Mouse (Mus musculus) G1E (cell line): Measurements from ENCODE around the gene Mdk. TPM values are rescaled to one million over a fixed set of nuclear protein-coding genes. Genes with fewer than 3 reads are reported as not detected.

Experiments used
- ATAC-seq: 2 replicates; pipeline ENCODE4 v1.8.0; 2016; ENCODE audit warnings: mild to moderate bottlenecking; ENCODE audit not compliant: insufficient number of reproducible peaks, poor library complexity, low FRiP score, severe bottlenecking; ENCODE audit errors: extremely low read depth
- DNase-seq: peaks from one replicate; pipeline ENCODE4 v3.0.0; 2012; ENCODE audit warnings: low spot score
- H3K27me3 ChIP-seq: 2 replicates; pipeline ENCODE4 v1.6.1; 2012; ENCODE audit warnings: mild to moderate bottlenecking, low read length, inconsistent platforms; ENCODE audit not compliant: insufficient read depth
- H3K36me3 ChIP-seq: replicated peaks from 2 replicates; pipeline ENCODE3; 2012; ENCODE audit warnings: mild to moderate bottlenecking, inconsistent platforms
- H3K4me1 ChIP-seq: 2 replicates; pipeline ENCODE4 v1.6.1; 2012; ENCODE audit warnings: low read depth, low read length, inconsistent platforms, mixed read lengths; ENCODE audit not compliant: insufficient read depth
- H3K4me3 ChIP-seq: 2 replicates; pipeline ENCODE4 v1.5.1; 2012; ENCODE audit warnings: low read depth, mild to moderate bottlenecking, inconsistent platforms, low read length, moderate library complexity, mixed read lengths
- H3K9me3 ChIP-seq: replicated peaks from 2 replicates; pipeline ENCODE4 v1.6.1; 2012; ENCODE audit warnings: inconsistent platforms
- CTCF ChIP-seq: IDR thresholded peaks from 2 replicates; pipeline ENCODE4 v1.5.1; 2012; ENCODE audit warnings: low read depth, low read length, inconsistent platforms, mixed read lengths
- GATA1 ChIP-seq: IDR thresholded peaks from 2 replicates; pipeline ENCODE4 v1.6.1; 2012; ENCODE audit warnings: borderline replicate concordance, low read length, inconsistent platforms, mixed read lengths
- GATA2 ChIP-seq: IDR thresholded peaks from 2 replicates; pipeline ENCODE4 v1.6.1; 2012; ENCODE audit warnings: low read depth, low read length, inconsistent platforms, borderline replicate concordance
- POLR2AphosphoS5 ChIP-seq: IDR thresholded peaks from 2 replicates; pipeline ENCODE4 v1.6.1; 2012; ENCODE audit warnings: low read depth, low read length, inconsistent platforms; ENCODE audit not compliant: insufficient replicate concordance
- TAL1 ChIP-seq: conservative IDR thresholded peaks from 2 replicates; pipeline ENCODE4 v1.6.1; 2012; ENCODE audit warnings: low read depth, low read length, inconsistent platforms, mixed read lengths
- polyA plus RNA-seq: library from polyadenylated mRNA; stranded (reverse); fragments of >175 nt; gene quantifications from 2 replicates; pipeline ENCODE4 v1.2.3, GENCODE M21; 2012
- total RNA-seq, 2 experiments: library from RNA; stranded (forward) in 1 of 2; stranded (reverse) in 1 of 2; fragments of 200-1000 nt in 1 of 2; fragments of >200 nt in 1 of 2; fragmentation: Nextera tagmentation in 1 of 2; gene quantifications; 2 replicates each; pipeline ENCODE4 v1.2.3; 2014 to 2017

The Mdk gene
- total and polyA plus RNA-seq, 3 experiments: 0.76 to 5.5 (median 4.9) TPM

GRCm38 (mm10) chr2:91946836-91947235, 14.7 kb upstream of the Mdk start:
- peaks cover 89% of the 10 kb centered on the region for H3K4me1 ChIP-seq
- no peak for DNase-seq
- peak overlapping the region; percentile 77 for H3K4me3 ChIP-seq
- peaks cover 82% of the 10 kb centered on the region for H3K36me3 ChIP-seq
- ATAC-seq: no peak
- TF ChIP-seq POLR2AphosphoS5 (no peak), TAL1 (no peak)
- no peaks in the 10 kb centered on the region for H3K9me3 ChIP-seq
- no peaks in the 10 kb centered on the region for H3K27me3 ChIP-seq

DNA sequence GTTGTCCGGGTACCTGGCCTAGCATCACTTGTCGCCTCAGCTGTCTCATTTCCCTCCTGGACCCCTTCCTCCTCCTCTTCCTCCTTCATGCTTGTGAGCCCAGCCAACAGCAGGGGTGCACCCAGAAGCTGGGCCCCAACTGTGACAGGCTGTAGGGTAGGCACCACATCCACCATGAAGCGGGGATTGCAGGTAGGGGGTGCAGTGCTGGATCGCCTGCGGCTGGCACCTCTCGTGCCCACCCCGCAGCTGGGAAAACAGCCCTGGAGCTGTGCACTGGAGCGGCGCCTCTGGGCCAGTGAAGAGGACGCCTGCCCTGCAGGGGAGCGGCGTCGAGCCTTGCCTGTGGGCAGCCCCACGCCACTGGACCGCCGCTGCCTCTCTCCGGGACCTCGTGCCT, 13.4 kb upstream of the Mdk start, which contains the start of gene Gm9821:
Gene Gm9821 (plus strand): TSS at position 221 of the 400 bp plus-strand sequence.
- Histone ChIP-seq H3K9me3 (no peaks in the 10 kb centered on the region), H3K4me1 (peaks cover 78% of the 10 kb centered on the region), H3K4me3 (peak within 1 kb of the TSS; percentile 77; the same call in 1 of the 2 replicates), H3K27me3 (no peaks in the 10 kb centered on the region), H3K36me3 (peaks cover 92% of the 10 kb centered on the region)
- ATAC-seq: no peak
- no peak for TF ChIP-seq CTCF
- no peak for TF ChIP-seq GATA1
- no peak for TF ChIP-seq TAL1
- no peak for TF ChIP-seq POLR2AphosphoS5
- TF ChIP-seq GATA2: no peak
- no peak for DNase-seq

DNA sequence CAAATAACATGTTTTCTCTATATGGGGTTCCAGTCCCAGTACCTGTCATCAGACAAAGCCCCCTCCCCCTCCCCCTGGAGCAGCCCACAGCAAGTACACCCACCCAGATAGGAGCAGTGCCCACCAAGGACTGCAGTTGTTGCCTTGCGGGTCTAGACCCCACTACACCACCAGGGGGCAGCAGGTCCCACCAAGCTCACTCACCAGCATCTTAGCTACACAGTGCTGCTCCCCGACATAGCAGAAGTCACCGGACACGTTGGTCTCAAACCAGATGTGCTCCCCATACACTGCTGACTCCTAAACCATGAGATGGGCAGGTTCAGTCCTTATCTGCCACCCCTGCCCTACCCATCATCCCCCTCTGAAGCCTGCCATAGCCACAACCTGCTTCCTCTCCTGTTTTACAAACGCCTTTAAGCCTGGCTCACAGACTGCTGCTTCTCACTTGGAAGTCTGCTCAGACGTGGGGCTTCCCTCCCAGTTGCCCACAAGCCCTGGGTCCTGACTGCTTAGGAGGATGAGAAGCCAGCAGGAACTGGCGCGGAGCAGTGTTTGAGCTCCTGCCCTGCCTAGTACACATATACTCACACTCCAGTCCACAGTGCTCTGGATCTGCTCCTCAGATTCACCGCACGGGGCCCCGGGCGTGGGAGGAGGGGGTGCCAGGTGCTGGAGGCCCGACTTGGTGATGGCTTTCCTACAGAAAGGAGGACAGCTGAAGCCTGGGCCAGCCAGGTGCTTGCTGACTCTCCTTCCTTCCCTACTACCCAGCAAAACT, 12.3 kb upstream of the Mdk start:
- Histone ChIP-seq H3K27me3 (no peaks in the 10 kb centered on the region), H3K9me3 (no peaks in the 10 kb centered on the region), H3K36me3 (peaks cover 100% of the 10 kb centered on the region), H3K4me1 (peaks cover 76% of the 10 kb centered on the region), H3K4me3 (peak overlapping the region; percentile 67; the same call in 1 of the 2 replicates)
- TF ChIP-seq TAL1 (no peak), CTCF (peak; percentile 96)
- ATAC-seq (peak; percentile 31), DNase-seq (peak; percentile 74)

DNA sequence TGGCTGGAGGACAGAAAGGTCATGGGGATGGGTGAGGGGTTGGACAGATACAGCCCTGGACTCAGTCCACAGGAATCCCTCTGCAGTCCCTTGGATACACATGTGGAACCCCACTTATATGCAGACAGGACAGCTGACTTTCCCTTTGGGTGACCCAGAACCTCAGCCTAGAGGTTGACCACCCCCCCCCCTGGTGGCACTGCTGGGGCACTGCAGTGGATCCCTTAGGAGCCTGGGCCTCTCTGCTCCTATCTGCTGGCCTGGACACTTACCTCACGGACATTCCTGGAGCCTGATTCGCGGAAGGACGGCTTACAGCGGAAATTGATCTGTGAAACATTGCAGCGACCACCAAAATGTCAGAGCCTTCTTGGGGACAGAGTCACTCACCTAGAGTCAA, 10.3 kb upstream of the Mdk start:
- no peak for DNase-seq
- no peak for ATAC-seq
- Histone ChIP-seq H3K4me3 (no peak overlapping the region), H3K27me3 (no peaks in the 10 kb centered on the region), H3K36me3 (peaks cover 100% of the 10 kb centered on the region), H3K4me1 (peaks cover 71% of the 10 kb centered on the region), H3K9me3 (no peaks in the 10 kb centered on the region)
- TF ChIP-seq CTCF: peak; percentile 41
- TF ChIP-seq GATA2: no peak
- no peak for TF ChIP-seq POLR2AphosphoS5
- TF ChIP-seq GATA1: no peak
- TF ChIP-seq TAL1: no peak

DNA sequence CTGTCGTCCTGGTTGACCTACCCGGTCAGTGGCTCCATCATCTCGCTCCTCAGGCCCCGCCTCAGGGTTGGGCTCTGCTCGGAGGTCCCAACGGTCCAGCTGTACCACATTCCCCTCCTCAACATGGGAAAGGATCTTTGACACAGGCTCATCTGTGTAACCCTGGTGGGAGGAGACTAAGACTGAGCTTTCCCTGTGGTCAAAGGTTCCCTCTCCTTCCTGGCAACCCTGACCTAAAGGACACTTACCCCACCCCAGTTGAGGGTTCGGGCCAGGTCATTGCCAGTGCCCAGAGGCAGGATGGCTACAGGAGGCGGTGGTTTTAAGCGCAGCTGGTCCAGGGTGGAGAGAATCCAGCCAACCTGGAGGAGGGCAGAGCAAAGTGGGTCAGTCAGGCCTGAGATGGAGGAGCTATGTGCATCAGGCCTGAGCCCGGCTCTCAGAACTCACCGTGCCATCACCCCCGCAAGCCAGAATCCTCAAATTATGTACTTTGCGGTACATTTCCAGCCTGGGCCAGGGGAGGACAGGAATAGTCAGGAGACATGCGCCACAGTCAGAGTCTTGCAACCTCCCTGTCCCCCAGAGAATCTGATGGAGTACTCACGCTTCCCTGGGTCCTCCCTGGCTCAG, 7.3 kb upstream of the Mdk start:
- H3K4me3 ChIP-seq: no peak overlapping the region
- no peak for TF ChIP-seq CTCF
- no peak for TF ChIP-seq TAL1
- no peak for TF ChIP-seq GATA2
- TF ChIP-seq GATA1: no peak
- TF ChIP-seq POLR2AphosphoS5: no peak
- DNase-seq (no peak), ATAC-seq (no peak)
- no peaks in the 10 kb centered on the region for H3K9me3 ChIP-seq
- peaks cover 100% of the 10 kb centered on the region for H3K36me3 ChIP-seq
- peaks cover 71% of the 10 kb centered on the region for H3K4me1 ChIP-seq
- no peaks in the 10 kb centered on the region for H3K27me3 ChIP-seq

DNA sequence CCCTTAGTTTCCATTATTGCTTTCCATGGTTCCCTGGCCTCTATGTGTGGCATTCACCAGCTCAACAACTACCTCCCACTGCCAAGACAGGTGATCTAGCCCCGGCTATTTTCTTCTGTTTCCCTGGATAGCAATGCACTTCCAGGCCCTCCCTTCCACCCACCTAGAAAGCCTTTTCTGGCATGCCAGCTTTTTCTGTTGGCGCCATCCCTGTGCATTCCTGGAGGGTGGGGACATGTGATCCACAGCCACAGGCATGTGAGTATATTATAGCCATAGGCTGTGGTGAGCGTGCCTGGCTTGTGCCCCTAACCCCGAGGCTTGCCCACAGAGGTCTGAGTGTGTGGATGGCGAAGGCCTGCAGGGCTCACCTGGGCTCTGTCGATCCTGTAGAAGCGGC, 4.1 kb upstream of the Mdk start:
- Histone ChIP-seq H3K27me3 (0 out of 2 replicates have a peak, but pooled peaks cover 7% of the 10 kb centered on the region), H3K9me3 (no peaks in the 10 kb centered on the region), H3K4me1 (peaks cover 79% of the 10 kb centered on the region), H3K4me3 (no peak overlapping the region), H3K36me3 (peaks cover 94% of the 10 kb centered on the region)
- no peak for TF ChIP-seq TAL1
- no peak for TF ChIP-seq POLR2AphosphoS5
- no peak for TF ChIP-seq GATA1
- no peak for TF ChIP-seq GATA2
- no peak for TF ChIP-seq CTCF
- DNase-seq (no peak), ATAC-seq (no peak)
